Mouse (Mus musculus) forebrain, embryonic 16.5 days (tissue): Measurements from ENCODE around the gene Hdgfl2. TPM values are rescaled to one million over a fixed set of nuclear protein-coding genes. Genes with fewer than 3 reads are reported as not detected.

ENCODE experiments used
- ATAC-seq: fragments of 200-750 bp; cut with Nextera tagmentation; 2 replicates; pipeline ENCODE4 v1.8.0; 2017; ENCODE audit warnings: mild to moderate bottlenecking, moderate library complexity
- H3K27ac ChIP-seq: fragments of 300-500 bp; sonication (generic); 2 replicates; pipeline ENCODE4 v1.5.1; 2014; ENCODE audit warnings: low read length, control low read depth
- H3K27me3 ChIP-seq: fragments of 300-500 bp; sonication (generic); replicated peaks from 2 replicates; pipeline ENCODE4 v1.6.1; 2014; ENCODE audit warnings: low read length; ENCODE audit not compliant: control insufficient read depth, insufficient read depth
- H3K36me3 ChIP-seq: fragments of 300-500 bp; sonication (generic); 2 replicates; pipeline ENCODE4 v1.6.1; 2014; ENCODE audit not compliant: control insufficient read depth, insufficient read depth
- H3K4me1 ChIP-seq: fragments of 300-500 bp; sonication (generic); replicated peaks from 2 replicates; pipeline ENCODE4 v1.6.1; 2014; ENCODE audit warnings: low read length; ENCODE audit not compliant: control insufficient read depth, insufficient read depth
- H3K4me2 ChIP-seq: fragments of 300-500 bp; sonication (generic); 2 replicates; pipeline ENCODE4 v1.6.1; 2014; ENCODE audit warnings: mild to moderate bottlenecking, low read length, control low read depth
- H3K4me3 ChIP-seq: fragments of 300-500 bp; sonication (generic); replicated peaks from 2 replicates; pipeline ENCODE4 v1.5.1; 2014; ENCODE audit warnings: mild to moderate bottlenecking, low read length, control low read depth
- H3K9ac ChIP-seq: fragments of 300-500 bp; sonication (generic); replicated peaks from 2 replicates; pipeline ENCODE4 v1.6.1; 2014; ENCODE audit warnings: low read depth, low read length, control low read depth
- H3K9me3 ChIP-seq: fragments of 300-500 bp; sonication (generic); 2 replicates; pipeline ENCODE4 v1.6.1; 2016; ENCODE audit warnings: low read length; ENCODE audit not compliant: control insufficient read depth
- WGBS: fragments of 180-500 bp; shearing (Covaris S2); extraction: QIAGEN DNeasy Blood & Tissue Kit; methylation state at CpG from one replicate; pipeline ENCODE4 v1.1.7; 2014; 5-methylcytosine and 5-hydroxymethylcytosine counted together
- polyA plus RNA-seq: library from polyadenylated mRNA; unstranded; fragments of >200 nt; fragmentation: Nextera tagmentation; extraction: Ambion mirVana; gene quantifications from 2 replicates; pipeline ENCODE4 v1.2.1, GENCODE M21; 2015

Gene Hdgfl2
- polyA plus RNA-seq, 1 experiment from 2014 or later, result 158 TPM

- Histone ChIP-seq H3K4me1 (peaks cover 30% of the 10 kb centered on the region), H3K27ac (peak within 1 kb of the TSS; percentile 60), H3K9me3 (no peaks in the 10 kb centered on the region), H3K4me2 (peak within 1 kb of the TSS; percentile 60), H3K27me3 (peaks cover 6% of the 10 kb centered on the region), H3K9ac (peak within 1 kb of the TSS; percentile 85), H3K4me3 (peak within 1 kb of the TSS; percentile 89), H3K36me3 (no peaks in the 10 kb centered on the region)
- WGBS, result under 1% methylated on average over 74 of the region's 79 CpGs
- ATAC-seq, result peak; percentile 47
Measured at GRCm38 (mm10) chr17:56139858-56140595, 60.6 kb downstream of the Hdgfl2 start, which contains the start of gene Sema6b. Gene Sema6b, minus strand, starts transcription at chr17:56140343.

- WGBS, result under 1% methylated on average over 45 of the region's 47 CpGs
- Histone ChIP-seq H3K4me1 (peaks cover 30% of the 10 kb centered on the region), H3K27ac (no peak overlapping the region), H3K9me3 (no peaks in the 10 kb centered on the region), H3K4me3 (peak overlapping the region; percentile 52), H3K9ac (peak overlapping the region; percentile 53), H3K4me2 (peak overlapping the region; percentile 67), H3K36me3 (no peaks in the 10 kb centered on the region), H3K27me3 (peaks cover 6% of the 10 kb centered on the region)
- ATAC-seq, result peak; percentile 37
Measured at GRCm38 (mm10) chr17:56141702-56142605, 62.5 kb downstream of the Hdgfl2 start.

GRCm38 (mm10) chr17:56144546-56144945, 65.1 kb downstream of the Hdgfl2 start:
- H3K4me3 ChIP-seq, result no peak overlapping the region
- H3K4me1 ChIP-seq, result peaks cover 23% of the 10 kb centered on the region
- no peak for ATAC-seq
- no peaks in the 10 kb centered on the region for H3K36me3 ChIP-seq
- H3K9me3 ChIP-seq, result no peaks in the 10 kb centered on the region
- peaks cover 20% of the 10 kb centered on the region for H3K27me3 ChIP-seq
- no peak overlapping the region for H3K4me2 ChIP-seq
- H3K9ac ChIP-seq, result no peak overlapping the region
- WGBS, result 66% methylated on average over 9 of the region's 9 CpGs
- no peak overlapping the region for H3K27ac ChIP-seq

- H3K36me3 ChIP-seq, result no peaks in the 10 kb centered on the region
- no peak overlapping the region for H3K9ac ChIP-seq
- H3K4me3 ChIP-seq, result no peak overlapping the region
- 20% methylated on average over 9 of the region's 9 CpGs for WGBS
- H3K4me1 ChIP-seq, result peaks cover 20% of the 10 kb centered on the region
- no peak for ATAC-seq
- H3K9me3 ChIP-seq, result no peaks in the 10 kb centered on the region
- peaks cover 28% of the 10 kb centered on the region for H3K27me3 ChIP-seq
- no peak overlapping the region for H3K27ac ChIP-seq
- no peak overlapping the region for H3K4me2 ChIP-seq
Measured at GRCm38 (mm10) chr17:56146131-56146530, 66.7 kb downstream of the Hdgfl2 start.

GRCm38 (mm10) chr17:56147420-56147819, 68.0 kb downstream of the Hdgfl2 start:
- no peaks in the 10 kb centered on the region for H3K9me3 ChIP-seq
- no peak for ATAC-seq
- no peaks in the 10 kb centered on the region for H3K36me3 ChIP-seq
- no peak overlapping the region for H3K27ac ChIP-seq
- H3K9ac ChIP-seq, result no peak overlapping the region
- peaks cover 32% of the 10 kb centered on the region for H3K27me3 ChIP-seq
- H3K4me3 ChIP-seq, result no peak overlapping the region
- no peak overlapping the region for H3K4me2 ChIP-seq
- WGBS, result 70% methylated on average over 12 of the region's 12 CpGs
- H3K4me1 ChIP-seq, result peaks cover 12% of the 10 kb centered on the region

- Histone ChIP-seq H3K9ac (peak overlapping the region; percentile 53; the same call in 1 of the 2 replicates), H3K27ac (no peak overlapping the region), H3K4me3 (no peak overlapping the region), H3K36me3 (no peaks in the 10 kb centered on the region), H3K9me3 (no peaks in the 10 kb centered on the region), H3K4me1 (peaks cover 10% of the 10 kb centered on the region), H3K4me2 (peak overlapping the region; percentile 51), H3K27me3 (peaks cover 32% of the 10 kb centered on the region)
- no peak for ATAC-seq
- 15% methylated on average over 9 of the region's 9 CpGs for WGBS
Measured at GRCm38 (mm10) chr17:56148280-56148679, 68.8 kb downstream of the Hdgfl2 start.

- WGBS, result 1% methylated on average over 30 of the region's 30 CpGs
- Histone ChIP-seq H3K4me2 (peak overlapping the region; percentile 51), H3K36me3 (no peaks in the 10 kb centered on the region), H3K4me3 (peak overlapping the region; percentile 30), H3K9ac (peak overlapping the region; percentile 53), H3K27ac (no peak overlapping the region), H3K27me3 (peaks cover 32% of the 10 kb centered on the region), H3K9me3 (no peaks in the 10 kb centered on the region), H3K4me1 (peaks cover 10% of the 10 kb centered on the region)
- ATAC-seq, result peak; percentile 45
Measured at GRCm38 (mm10) chr17:56148790-56149618, 69.6 kb downstream of the Hdgfl2 start.

- H3K27me3 ChIP-seq, result peaks cover 32% of the 10 kb centered on the region
- H3K4me3 ChIP-seq, result no peak overlapping the region
- peaks cover 10% of the 10 kb centered on the region for H3K4me1 ChIP-seq
- no peak overlapping the region for H3K27ac ChIP-seq
- WGBS, result 43% methylated on average over 2 of the region's 2 CpGs
- no peak for ATAC-seq
- no peak overlapping the region for H3K4me2 ChIP-seq
- no peak overlapping the region for H3K9ac ChIP-seq
- no peaks in the 10 kb centered on the region for H3K36me3 ChIP-seq
- H3K9me3 ChIP-seq, result no peaks in the 10 kb centered on the region
Measured at GRCm38 (mm10) chr17:56149897-56150296, 70.5 kb downstream of the Hdgfl2 start.
